Mouse (Mus musculus) kidney, adult 2 months (tissue): ENCODE data around the gene Zp2.

Experiments used
- CTCF ChIP-seq: fragments of 200-500 bp; conservative IDR thresholded peaks from 2 replicates; pipeline ENCODE4 v1.5.1; 2011; ENCODE audit warnings: low read depth, mild to moderate bottlenecking, control low read depth, low read length, moderate library complexity, mixed read lengths; ENCODE audit not compliant: insufficient read depth, insufficient read length
- POLR2A ChIP-seq: fragments of 200-500 bp; IDR thresholded peaks from one replicate; pipeline ENCODE4 v1.6.1; 2011; ENCODE audit warnings: low read depth, low read length, control low read depth

- TF ChIP-seq POLR2A (no peak), CTCF (no peak)
Measured at GRCm38 (mm10) chr7:120182891-120183290, 37.8 kb upstream of the Zp2 start.
